Mouse (Mus musculus): ENCODE results near the gene Plekhh3.

The Plekhh3 gene

GRCm38 (mm10) chr11:101120545-101121188 lies 50.5 kb downstream of the Plekhh3 start:
- WGBS: 18% methylated on average over 19 of the region's 19 CpGs

- WGBS: under 1% methylated on average over 61 of the region's 61 CpGs
Observed at GRCm38 (mm10) chr11:101119761-101120544, 51.2 kb downstream of the Plekhh3 start, which contains the start of the genes Retreg3 and Tubg1. Retreg3 (minus strand) TSS chr11:101119893. Tubg1 (plus strand) TSS chr11:101119938.

DNA sequence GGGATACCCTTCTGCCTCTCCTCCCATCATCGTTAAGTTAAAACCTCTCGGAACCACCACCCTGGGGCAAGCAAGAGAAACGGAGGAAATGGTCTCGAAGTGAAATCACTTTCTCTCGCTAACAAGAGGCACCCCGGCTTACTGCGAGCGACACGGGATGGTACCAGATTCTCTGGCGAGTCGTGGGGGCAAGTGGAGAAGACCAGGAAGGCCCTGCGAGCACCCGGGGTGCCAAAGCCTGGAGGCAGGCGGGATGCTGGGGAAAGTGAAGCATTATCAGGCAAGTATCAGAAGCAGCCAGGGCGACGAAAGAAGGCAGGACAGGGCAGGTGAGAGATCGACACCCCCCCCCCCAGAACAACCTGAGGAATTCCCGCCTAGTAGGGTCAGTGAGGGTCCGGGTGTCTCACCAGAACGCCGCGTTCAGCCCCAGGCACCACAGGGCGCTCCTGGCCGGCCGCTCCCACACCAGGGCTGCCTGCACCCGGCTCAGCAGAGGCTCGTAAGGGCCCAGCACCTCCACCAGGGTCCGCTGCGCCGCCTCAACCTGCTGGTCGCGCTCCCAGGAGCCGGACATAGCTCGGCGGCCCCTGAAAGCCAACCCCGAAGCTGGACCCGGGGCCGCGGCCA lies 51.9 kb downstream of the Plekhh3 start:
- under 1% methylated on average over 38 of the region's 39 CpGs for WGBS

GRCm38 (mm10) chr11:101118105-101118504 lies 53.0 kb downstream of the Plekhh3 start:
- 34% methylated on average over 4 of the region's 4 CpGs for WGBS

DNA sequence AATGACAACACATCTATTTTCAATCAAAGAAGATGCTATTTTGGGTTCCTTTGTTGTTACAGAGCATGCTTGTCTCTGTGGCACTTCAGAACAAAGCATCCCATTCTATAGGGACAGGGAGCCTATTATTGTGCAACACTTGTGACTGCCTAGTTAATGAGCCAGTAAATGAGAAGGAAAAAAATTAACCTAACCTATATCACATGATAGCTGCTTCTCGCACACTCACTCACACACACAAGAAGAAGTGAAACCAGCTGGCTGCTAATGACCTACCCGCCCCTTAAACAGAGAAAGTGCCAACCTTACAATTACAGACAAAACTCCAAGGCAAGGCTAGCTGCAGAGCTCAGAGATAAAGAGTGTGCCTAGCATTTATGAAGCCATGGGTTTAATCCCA lies 55.6 kb downstream of the Plekhh3 start:
- WGBS: 38% methylated on average over 2 of the region's 2 CpGs

Measured in cerebral cortex, adult 2 months (tissue).